Mouse (Mus musculus) ES-Bruce4 (cell line): ENCODE data around the gene Lrrc73.

Experiments
- CTCF ChIP-seq: IDR thresholded peaks from one replicate; pipeline ENCODE4 v1.8.1; 2011; ENCODE audit warnings: low read depth, low read length
- POLR2A ChIP-seq: IDR thresholded peaks from one replicate; pipeline ENCODE4 v1.8.1; 2011; ENCODE audit warnings: low read length; ENCODE audit not compliant: insufficient read depth

- TF ChIP-seq CTCF (no peak), POLR2A (no peak)
Observed at GRCm38 (mm10) chr17:46206676-46207075, 46.7 kb upstream of the Lrrc73 start.
